Mouse (Mus musculus) right cerebral cortex, adult 18-20 months (tissue): ENCODE measurements around the gene Ugdh.

Experiments
- DNase-seq: peaks from one replicate; pipeline ENCODE4 v3.0.0; 2022; ENCODE audit warnings: mixed read lengths

Gene Ugdh

GRCm38 (mm10) chr5:65428321-65428720 lies 7.4 kb downstream of the Ugdh start:
- DNase-seq: no peak

GRCm38 (mm10) chr5:65425251-65425650 lies 10.5 kb downstream of the Ugdh start:
- DNase-seq: no peak

- DNase-seq: no peak
Measured at GRCm38 (mm10) chr5:65424215-65424614, 11.5 kb downstream of the Ugdh start.

- no peak for DNase-seq
Measured at GRCm38 (mm10) chr5:65422803-65423202, 12.9 kb downstream of the Ugdh start.

GRCm38 (mm10) chr5:65420822-65421221 lies 14.9 kb downstream of the Ugdh start:
- DNase-seq: no peak

GRCm38 (mm10) chr5:65419136-65419535 lies 16.6 kb downstream of the Ugdh start:
- DNase-seq: no peak

- DNase-seq: no peak
Measured at GRCm38 (mm10) chr5:65415653-65416458, 19.9 kb downstream of the Ugdh start.

GRCm38 (mm10) chr5:65407989-65408388 lies 27.8 kb downstream of the Ugdh start:
- no peak for DNase-seq

- peak; percentile 80 for DNase-seq
Measured at GRCm38 (mm10) chr5:65401251-65401994, 34.3 kb downstream of the Ugdh start.

GRCm38 (mm10) chr5:65394425-65394824 lies 41.3 kb downstream of the Ugdh start:
- no peak for DNase-seq

- DNase-seq: no peak
Measured at GRCm38 (mm10) chr5:65391753-65392152, 44.0 kb downstream of the Ugdh start.

GRCm38 (mm10) chr5:65390648-65391644 lies 44.8 kb downstream of the Ugdh start, which contains the start of the genes Rpl9 and Lias:
Gene Rpl9, minus strand, starts transcription at chr5:65391444.
Gene Lias, plus strand, starts transcription at chr5:65391497.
- peak; percentile 97 for DNase-seq

GRCm38 (mm10) chr5:65387008-65387867 lies 48.5 kb downstream of the Ugdh start:
- DNase-seq: no peak

GRCm38 (mm10) chr5:65385704-65386103 lies 50.0 kb downstream of the Ugdh start:
- no peak for DNase-seq

GRCm38 (mm10) chr5:65374746-65375145 lies 61.0 kb downstream of the Ugdh start:
- DNase-seq: no peak

- DNase-seq: no peak
Measured at GRCm38 (mm10) chr5:65371551-65371950, 64.2 kb downstream of the Ugdh start.

- no peak for DNase-seq
Measured at GRCm38 (mm10) chr5:65367837-65368236, 67.9 kb downstream of the Ugdh start.
